Mouse (Mus musculus) heart, embryonic 16.5 days (tissue): ENCODE measurements at regions not wholly inside any gene's neighbourhood (a gene's known extent, or its start where the extent isn't known, plus 50 kb on each side); places are given as distances from the start of the nearest gene placed in this dataset.

Source experiments
- ATAC-seq: fragments of 200-750 bp; cut with Nextera tagmentation; replicated peaks from 2 replicates; pipeline ENCODE4 v1.8.0; 2017; ENCODE audit warnings: moderate number of reproducible peaks; ENCODE audit not compliant: insufficient read depth, low FRiP score; ENCODE audit errors: extremely low read depth
- H3K27ac ChIP-seq: fragments of 300-500 bp; sonication (generic); 2 replicates; pipeline ENCODE4 v1.5.1; 2014; ENCODE audit warnings: mild to moderate bottlenecking, low read length, control low read depth, moderate library complexity
- H3K27me3 ChIP-seq: fragments of 300-500 bp; sonication (generic); 2 replicates; pipeline ENCODE4 v1.6.1; 2014; ENCODE audit warnings: low read length, mixed read lengths; ENCODE audit not compliant: control insufficient read depth, insufficient read depth
- H3K36me3 ChIP-seq: fragments of 300-500 bp; sonication (generic); 2 replicates; pipeline ENCODE4 v1.6.1; 2014; ENCODE audit not compliant: control insufficient read depth, insufficient read depth
- H3K4me1 ChIP-seq: fragments of 300-500 bp; sonication (generic); 2 replicates; pipeline ENCODE4 v1.6.1; 2014; ENCODE audit warnings: low read length, mixed read lengths; ENCODE audit not compliant: control insufficient read depth, insufficient read depth
- H3K4me2 ChIP-seq: fragments of 300-500 bp; sonication (generic); 2 replicates; pipeline ENCODE4 v1.6.1; 2014; ENCODE audit warnings: low read depth, mild to moderate bottlenecking, control low read depth, low read length
- H3K4me3 ChIP-seq: fragments of 300-500 bp; sonication (generic); 2 replicates; pipeline ENCODE4 v1.5.1; 2014; ENCODE audit warnings: mild to moderate bottlenecking, control low read depth, low read length
- H3K9ac ChIP-seq: fragments of 300-500 bp; sonication (generic); 2 replicates; pipeline ENCODE4 v1.6.1; 2014; ENCODE audit warnings: low read length, control low read depth
- H3K9me3 ChIP-seq: fragments of 300-500 bp; sonication (generic); replicated peaks from 2 replicates; pipeline ENCODE4 v1.6.1; 2016; ENCODE audit warnings: low read length; ENCODE audit not compliant: control insufficient read depth
- WGBS: fragments of 180-500 bp; shearing (Covaris S2); extraction: QIAGEN DNeasy Blood & Tissue Kit; methylation state at CpG from one replicate; pipeline ENCODE4 v1.1.7; 2014; 5-methylcytosine and 5-hydroxymethylcytosine counted together

DNA sequence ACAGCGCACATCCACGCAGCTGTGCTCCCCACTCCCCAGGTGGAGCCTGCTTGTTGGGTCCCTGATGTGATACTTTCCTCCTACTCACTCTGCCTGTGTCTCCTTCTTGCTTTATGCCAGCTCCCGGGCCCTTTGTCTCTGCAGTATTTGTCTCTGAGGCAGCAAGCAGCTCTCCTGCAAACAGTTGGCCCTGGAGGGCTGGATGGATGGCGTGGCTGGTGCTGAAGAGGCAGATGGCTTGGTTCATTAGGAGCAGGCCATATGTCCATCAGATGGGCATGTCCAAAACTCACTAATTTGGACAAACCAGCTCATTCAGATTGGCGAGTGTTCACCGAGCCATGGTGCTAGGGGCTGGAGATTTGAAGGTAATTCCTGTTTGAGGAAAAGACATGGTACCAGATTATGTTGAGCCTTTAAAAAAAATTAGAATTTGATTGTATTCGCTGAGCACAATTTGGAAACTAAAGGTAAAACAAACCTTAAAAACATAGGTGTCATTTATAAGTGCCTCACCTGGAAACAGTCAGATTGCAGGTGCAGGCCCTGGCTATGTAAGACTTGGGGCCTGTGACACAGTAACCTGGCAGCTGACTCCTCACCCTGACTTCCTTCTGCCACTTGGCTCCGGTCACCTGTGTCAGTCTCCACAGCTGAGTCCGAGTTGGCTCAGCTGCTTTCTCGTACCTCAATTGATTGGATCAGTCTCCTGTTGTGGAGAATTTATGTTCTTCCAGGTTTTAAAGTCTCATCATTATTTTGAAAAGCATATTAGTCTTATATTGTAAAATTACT is 549.5 kb downstream of the Tbc1d22a start:
- no peaks in the 10 kb centered on the region for H3K9me3 ChIP-seq
- no peak overlapping the region for H3K4me3 ChIP-seq
- 81% methylated on average over 10 of the region's 10 CpGs for WGBS
- no peaks in the 10 kb centered on the region for H3K27me3 ChIP-seq
- no peak for ATAC-seq
- no peak overlapping the region for H3K4me2 ChIP-seq
- no peaks in the 10 kb centered on the region for H3K36me3 ChIP-seq
- H3K27ac ChIP-seq: no peak overlapping the region
- H3K4me1 ChIP-seq: no peaks in the 10 kb centered on the region
- H3K9ac ChIP-seq: no peak overlapping the region

DNA sequence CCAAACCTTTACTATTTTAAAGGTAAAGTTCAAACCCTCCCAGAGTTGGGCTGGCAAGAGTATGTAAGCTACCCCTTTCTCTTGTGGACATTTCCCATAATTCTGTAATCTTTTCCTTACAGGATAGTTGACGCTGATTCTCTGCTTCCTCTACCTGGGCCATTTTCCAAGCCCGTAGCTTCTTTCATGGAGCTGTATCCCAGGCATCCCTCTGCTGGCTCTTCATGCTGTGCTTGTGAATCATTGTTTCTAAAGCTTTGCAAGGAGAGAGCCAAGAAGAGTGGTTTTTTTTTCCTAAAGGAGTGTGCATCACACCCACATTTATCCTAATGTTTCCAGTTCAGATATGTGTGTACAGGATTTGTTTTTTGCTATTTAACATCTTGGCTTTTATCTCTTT is 553.4 kb downstream of the Tbc1d22a start:
- ATAC-seq: no peak
- H3K9me3 ChIP-seq: no peaks in the 10 kb centered on the region

DNA sequence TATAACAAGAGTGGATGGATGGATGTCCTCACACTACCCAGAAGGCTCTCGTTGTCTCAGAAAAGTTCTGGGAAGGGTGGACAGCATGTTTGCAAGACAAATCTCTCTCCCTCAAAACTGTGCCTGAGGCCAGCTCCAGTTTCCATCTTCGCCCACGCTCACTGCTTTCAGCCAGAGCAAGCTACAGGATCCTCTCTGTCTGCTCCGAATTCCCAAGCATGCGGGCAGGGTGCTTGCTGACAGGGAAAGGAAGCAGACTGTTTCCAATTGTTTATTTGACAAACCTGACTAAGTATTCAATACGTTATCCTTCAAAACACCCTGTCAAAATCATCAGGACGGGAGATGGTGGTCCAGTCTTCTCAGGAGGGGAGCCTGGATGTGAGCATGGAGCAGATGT is 558.8 kb downstream of the Tbc1d22a start:
- no peak overlapping the region for H3K27ac ChIP-seq
- H3K36me3 ChIP-seq: no peaks in the 10 kb centered on the region
- H3K4me1 ChIP-seq: no peaks in the 10 kb centered on the region
- H3K4me2 ChIP-seq: no peak overlapping the region
- H3K4me3 ChIP-seq: no peak overlapping the region
- H3K9me3 ChIP-seq: no peaks in the 10 kb centered on the region
- 51% methylated on average over 7 of the region's 7 CpGs for WGBS
- H3K27me3 ChIP-seq: no peaks in the 10 kb centered on the region; the same call in 1 of the 2 replicates
- H3K9ac ChIP-seq: no peak overlapping the region
- ATAC-seq: no peak

More for the DNA sequence above, 553.4 kb downstream of the Tbc1d22a start:
- H3K9ac ChIP-seq: no peak overlapping the region
- no peak overlapping the region for H3K4me2 ChIP-seq
- H3K27me3 ChIP-seq: no peaks in the 10 kb centered on the region; the same call in 1 of the 2 replicates
- no peak overlapping the region for H3K27ac ChIP-seq
- no peaks in the 10 kb centered on the region for H3K36me3 ChIP-seq
- WGBS: 78% methylated on average over 2 of the region's 2 CpGs
- no peak overlapping the region for H3K4me3 ChIP-seq
- no peaks in the 10 kb centered on the region for H3K4me1 ChIP-seq

- no peak overlapping the region for H3K9ac ChIP-seq
- ATAC-seq: no peak
- H3K36me3 ChIP-seq: no peaks in the 10 kb centered on the region
- H3K4me2 ChIP-seq: no peak overlapping the region
- no peaks in the 10 kb centered on the region for H3K9me3 ChIP-seq
- no peak overlapping the region for H3K4me3 ChIP-seq
- no peaks in the 10 kb centered on the region for H3K27me3 ChIP-seq
- no peaks in the 10 kb centered on the region for H3K4me1 ChIP-seq
- 64% methylated on average over 11 of the region's 11 CpGs for WGBS
- no peak overlapping the region for H3K27ac ChIP-seq
Measured at GRCm38 (mm10) chr15:86777998-86778397, 563.7 kb downstream of the Tbc1d22a start.

DNA sequence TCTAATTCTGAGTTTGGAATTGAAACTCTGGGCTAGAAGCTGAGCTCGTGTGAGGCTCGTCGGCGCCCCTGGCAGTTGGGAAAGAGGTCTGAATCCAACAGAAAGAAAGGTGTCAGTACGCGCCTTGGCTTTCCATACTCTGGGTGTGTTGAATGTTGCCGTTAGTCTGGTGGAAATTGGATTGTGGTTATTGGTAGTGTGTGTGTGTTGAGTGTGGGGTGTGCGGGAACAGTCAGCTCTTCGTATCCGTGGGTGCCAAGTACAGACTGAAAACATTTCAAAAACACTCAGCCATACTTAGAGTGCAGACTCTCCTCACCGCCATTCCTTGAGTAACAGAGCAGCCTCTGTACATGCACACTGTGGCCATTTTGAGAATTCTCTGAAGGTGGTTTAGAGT is 566.9 kb downstream of the Tbc1d22a start:
- no peak overlapping the region for H3K4me2 ChIP-seq
- ATAC-seq: no peak
- H3K27ac ChIP-seq: no peak overlapping the region
- no peak overlapping the region for H3K9ac ChIP-seq
- no peaks in the 10 kb centered on the region for H3K9me3 ChIP-seq
- 88% methylated on average over 11 of the region's 11 CpGs for WGBS
- H3K27me3 ChIP-seq: no peaks in the 10 kb centered on the region
- H3K4me3 ChIP-seq: no peak overlapping the region
- H3K4me1 ChIP-seq: no peaks in the 10 kb centered on the region
- no peaks in the 10 kb centered on the region for H3K36me3 ChIP-seq

DNA sequence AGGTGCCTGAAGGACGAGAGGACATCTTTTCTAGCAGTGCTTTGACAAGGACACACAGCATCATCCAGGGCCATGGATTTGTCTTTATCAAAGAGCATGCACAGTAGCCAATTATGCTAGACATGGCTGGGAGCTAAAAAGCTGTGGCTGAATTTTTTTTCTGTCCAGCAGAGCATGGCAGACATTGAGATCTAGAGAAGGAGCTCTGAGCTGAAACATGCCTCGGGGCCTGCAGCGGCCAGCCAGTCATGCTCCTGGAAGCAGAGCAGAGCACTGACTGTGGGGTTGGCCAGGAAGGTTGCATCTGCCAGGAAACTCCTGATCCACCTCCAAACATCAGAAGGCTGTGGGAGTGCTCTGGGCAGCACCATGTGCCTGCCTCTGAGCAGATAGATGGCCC is 580.5 kb downstream of the Tbc1d22a start:
- ATAC-seq: no peak
- Histone ChIP-seq H3K4me1 (no peaks in the 10 kb centered on the region), H3K9ac (no peak overlapping the region), H3K4me3 (no peak overlapping the region), H3K27me3 (no peaks in the 10 kb centered on the region), H3K27ac (no peak overlapping the region), H3K9me3 (no peaks in the 10 kb centered on the region), H3K4me2 (no peak overlapping the region), H3K36me3 (no peaks in the 10 kb centered on the region)
- WGBS: 57% methylated on average over 3 of the region's 3 CpGs

GRCm38 (mm10) chr15:86798474-86799178 is 584.4 kb downstream of the Tbc1d22a start:
- Histone ChIP-seq H3K4me2 (no peak overlapping the region), H3K36me3 (no peaks in the 10 kb centered on the region), H3K9ac (no peak overlapping the region), H3K4me3 (no peak overlapping the region), H3K9me3 (no peaks in the 10 kb centered on the region), H3K27me3 (no peaks in the 10 kb centered on the region), H3K4me1 (no peaks in the 10 kb centered on the region), H3K27ac (no peak overlapping the region)
- ATAC-seq: no peak
- WGBS: 93% methylated on average over 9 of the region's 9 CpGs

DNA sequence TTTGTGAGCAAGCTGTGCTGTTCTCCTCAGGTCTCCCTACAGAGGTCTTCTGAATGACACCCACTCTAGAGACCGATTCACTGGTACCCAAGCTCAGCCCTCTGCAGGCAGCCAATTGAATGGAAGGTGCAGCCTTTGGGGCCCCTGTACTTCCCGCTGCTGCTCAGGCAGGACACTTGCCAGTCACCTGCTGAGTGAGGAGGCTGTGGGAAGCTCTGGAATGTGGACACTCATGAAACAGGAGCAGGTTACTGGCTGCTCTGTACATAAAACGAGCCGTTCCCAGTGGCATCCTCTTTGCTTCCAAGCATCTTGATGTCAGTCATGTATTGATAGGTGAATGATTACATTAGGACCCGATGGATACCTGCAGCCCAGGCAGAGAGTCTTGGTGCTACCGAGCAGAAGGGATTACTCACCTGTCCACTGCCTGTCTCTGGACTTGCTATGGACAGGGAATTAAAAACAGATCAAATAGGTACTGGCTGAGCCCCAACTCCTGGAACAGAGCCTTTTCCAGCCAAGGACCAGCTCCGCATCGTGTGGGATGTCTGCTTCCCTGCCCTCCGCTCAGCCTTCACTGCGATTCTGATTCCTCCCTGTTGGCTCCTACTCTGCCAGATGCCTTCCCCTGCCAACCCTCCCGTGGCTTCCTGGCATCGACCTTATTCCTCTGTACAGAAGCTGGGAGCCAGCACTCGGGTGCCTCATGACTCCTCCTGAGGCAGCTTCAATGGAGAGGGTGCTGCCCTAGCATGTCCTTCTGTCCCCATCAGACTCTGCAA is 593.2 kb downstream of the Tbc1d22a start:
- no peak overlapping the region for H3K27ac ChIP-seq
- no peaks in the 10 kb centered on the region for H3K27me3 ChIP-seq
- WGBS: 73% methylated on average over 13 of the region's 13 CpGs
- H3K9ac ChIP-seq: no peak overlapping the region
- H3K9me3 ChIP-seq: no peaks in the 10 kb centered on the region; the same call in 1 of the 2 replicates
- H3K36me3 ChIP-seq: no peaks in the 10 kb centered on the region
- no peak overlapping the region for H3K4me3 ChIP-seq
- H3K4me2 ChIP-seq: no peak overlapping the region
- ATAC-seq: no peak
- no peaks in the 10 kb centered on the region for H3K4me1 ChIP-seq

DNA sequence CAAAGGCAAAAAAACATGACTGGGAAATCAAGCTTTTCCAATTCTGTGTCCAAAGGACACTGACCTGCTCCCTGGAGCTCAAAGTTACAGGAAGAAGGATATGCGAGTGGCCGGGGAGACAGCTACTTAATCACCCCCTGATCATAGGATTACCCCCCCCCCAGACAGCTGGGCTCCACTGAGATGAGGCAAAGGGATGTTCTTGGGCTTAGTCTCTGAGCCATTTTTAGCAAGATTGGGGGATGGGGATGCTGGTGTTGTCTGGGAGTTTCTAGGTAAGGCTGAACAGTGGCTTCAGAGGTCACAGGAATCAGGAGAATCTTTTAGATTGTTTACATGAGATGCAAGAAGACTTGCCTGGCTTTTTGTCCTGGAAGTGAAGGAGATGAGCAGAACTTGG is 597.6 kb downstream of the Tbc1d22a start:
- H3K9me3 ChIP-seq: no peaks in the 10 kb centered on the region; the same call in 1 of the 2 replicates
- no peak overlapping the region for H3K4me3 ChIP-seq
- H3K36me3 ChIP-seq: no peaks in the 10 kb centered on the region
- H3K9ac ChIP-seq: no peak overlapping the region
- no peak overlapping the region for H3K4me2 ChIP-seq
- no peak overlapping the region for H3K27ac ChIP-seq
- ATAC-seq: no peak
- H3K4me1 ChIP-seq: no peaks in the 10 kb centered on the region
- 34% methylated on average over 2 of the region's 2 CpGs for WGBS
- H3K27me3 ChIP-seq: no peaks in the 10 kb centered on the region
